Mouse (Mus musculus): ENCODE results near the gene Tmem119. TPM values are rescaled to one million over a fixed set of nuclear protein-coding genes. Genes with fewer than 3 reads are reported as not detected.
A peak's percentile ranks its signal among the peaks of the same experiment; 100 is the strongest.
"Not testable (repeated sequence)": the region's sequence is repeated elsewhere in the genome, so short reads cannot be mapped to it uniquely, and the experiment has no call there.

Tmem119 gene
- polyA plus RNA-seq, 1 experiment from 2014 or later: 83.3 TPM

DNA sequence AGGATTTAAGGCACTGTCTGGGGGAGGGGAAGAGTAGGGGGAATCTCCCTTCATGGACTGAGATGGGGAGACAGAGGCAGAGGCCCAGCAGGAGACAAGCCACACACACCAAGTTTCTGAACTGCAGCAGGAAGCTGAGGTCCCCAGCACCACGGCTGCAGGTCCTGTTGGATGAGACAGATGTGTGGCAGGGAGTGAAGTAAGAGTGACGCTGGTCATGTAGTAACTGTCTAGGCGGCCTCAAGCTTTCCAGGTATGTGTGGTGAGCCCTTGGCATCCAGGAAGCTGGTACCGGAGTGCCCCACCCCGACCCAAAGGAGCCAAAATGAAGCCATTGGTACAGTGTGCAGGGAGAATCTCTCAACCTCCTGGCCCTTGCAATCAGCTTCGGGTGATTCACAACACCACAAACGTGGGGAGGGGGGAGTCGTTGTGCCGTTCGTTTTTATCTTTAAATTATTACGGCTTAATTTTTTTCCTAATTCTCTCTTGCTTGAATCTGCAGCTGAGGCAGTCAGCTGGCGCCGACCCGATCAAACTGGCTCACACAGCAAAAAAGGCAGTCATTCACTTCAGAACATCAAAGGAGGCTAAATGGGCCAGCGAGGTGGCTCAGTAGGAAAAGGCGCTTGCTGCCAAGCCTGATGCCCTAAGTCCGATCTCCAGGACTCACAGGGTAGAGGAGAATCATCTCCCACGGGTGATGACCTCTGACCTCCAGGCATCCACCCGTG lies 3.0 kb downstream of the Tmem119 start:
- Histone ChIP-seq H3K4me1 (peaks cover 85% of the 10 kb centered on the region), H3K4me3 (peak overlapping the region; percentile 65), H3K9me3 (no peaks in the 10 kb centered on the region), H3K27ac (replicated peaks) (peak overlapping the region; percentile 86), H3K27me3 (replicated peaks; ENCODE audit: low read depth, poor library complexity, severe bottlenecking) (peaks cover 33% of the 10 kb centered on the region), H3K36me3 (replicated peaks) (peaks cover 34% of the 10 kb centered on the region)
- WGBS: 6% methylated on average over 19 of the region's 19 CpGs
- peak; percentile 49 for DNase-seq (ENCODE audit: low spot score)

DNA sequence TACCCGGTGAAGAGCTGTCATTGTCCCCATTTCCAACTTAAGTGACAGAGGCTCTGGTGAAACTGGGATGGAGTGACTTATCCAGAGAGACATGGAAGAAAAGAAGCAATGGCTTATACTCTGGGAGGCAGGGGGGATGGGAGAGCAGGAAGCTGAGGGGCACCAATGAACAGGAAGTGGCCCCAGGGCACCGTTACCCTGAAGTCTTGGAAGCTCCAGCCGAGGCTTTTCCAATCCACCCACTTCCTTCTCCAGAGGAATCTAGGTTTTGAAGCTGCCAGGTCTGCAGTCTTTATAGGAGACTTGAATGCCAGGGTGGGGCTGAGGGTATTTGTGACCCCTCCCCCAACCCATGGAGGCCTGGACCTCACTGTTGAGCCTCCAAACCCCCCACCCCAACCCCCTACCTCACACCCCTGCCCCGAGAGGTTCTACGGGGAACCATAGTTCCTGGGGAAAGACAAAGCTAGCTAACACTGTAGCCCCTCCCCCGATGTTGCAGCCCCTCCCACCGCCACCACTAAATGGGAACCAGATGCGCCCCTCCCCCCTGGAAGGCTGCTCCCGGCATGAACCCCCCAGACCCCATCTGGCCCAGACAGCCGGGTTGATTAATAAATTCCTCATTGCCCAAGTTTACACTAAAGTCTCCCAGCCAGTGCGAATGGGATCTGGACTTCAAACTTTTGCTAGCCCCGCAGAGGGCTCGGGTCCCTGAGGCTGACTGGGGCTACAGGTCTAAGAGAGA lies 3.7 kb downstream of the Tmem119 start:
- peaks cover 92% of the 10 kb centered on the region for H3K4me1 ChIP-seq
- H3K36me3 ChIP-seq (replicated peaks): peaks cover 34% of the 10 kb centered on the region
- no peaks in the 10 kb centered on the region for H3K9me3 ChIP-seq
- 4% methylated on average over 13 of the region's 13 CpGs for WGBS
- H3K27ac ChIP-seq (replicated peaks): peak overlapping the region; percentile 86
- H3K4me3 ChIP-seq: peak overlapping the region; percentile 65
- peak; percentile 96 for DNase-seq (ENCODE audit: low spot score)
- H3K27me3 ChIP-seq (replicated peaks; ENCODE audit: low read depth, poor library complexity, severe bottlenecking): peaks cover 33% of the 10 kb centered on the region

DNA sequence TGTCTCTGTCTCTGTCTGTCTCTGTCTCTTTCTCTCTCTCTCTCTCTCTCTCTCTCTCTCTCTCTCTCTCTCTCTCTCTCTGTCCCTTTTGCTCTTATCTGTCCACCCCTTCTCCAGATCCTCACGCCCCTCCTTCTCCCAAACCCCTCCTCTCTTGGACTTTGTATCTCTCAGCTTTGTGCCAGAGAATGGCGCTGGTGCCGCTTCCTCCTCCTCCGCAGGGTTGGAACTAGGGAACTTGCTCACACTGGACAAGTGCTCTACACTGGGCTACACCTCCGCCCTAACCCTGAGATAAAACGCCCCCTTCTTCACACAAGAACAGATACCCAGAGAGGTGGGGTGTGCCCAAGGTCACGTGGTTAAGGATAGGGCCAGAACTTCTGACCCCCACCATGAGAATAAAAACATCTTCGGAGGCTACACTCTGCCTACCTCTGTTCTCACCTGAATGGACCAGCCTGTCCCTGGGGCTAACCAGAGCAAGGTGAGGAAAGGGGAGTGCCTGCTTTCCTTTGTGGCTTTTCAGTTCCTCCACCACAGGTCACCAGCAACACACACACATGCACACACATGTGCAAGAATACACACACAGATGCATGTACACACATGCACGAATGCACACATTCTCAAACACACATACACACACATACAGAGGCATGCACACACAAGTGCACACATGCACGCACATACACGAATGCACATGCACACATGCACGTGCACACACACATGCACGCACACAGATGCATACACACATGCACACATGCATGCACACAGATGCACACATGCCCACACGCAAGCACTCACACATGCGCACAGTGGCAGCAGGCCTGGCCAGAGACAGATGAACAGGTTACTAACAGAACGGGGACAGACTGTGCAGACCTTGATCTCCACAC lies 8.9 kb downstream of the Tmem119 start:
- Histone ChIP-seq H3K36me3 (replicated peaks) (peaks cover 34% of the 10 kb centered on the region), H3K4me1 (peaks cover 84% of the 10 kb centered on the region), H3K4me3 (no peak overlapping the region), H3K27me3 (replicated peaks; ENCODE audit: low read depth, poor library complexity, severe bottlenecking) (peaks cover 12% of the 10 kb centered on the region; the same call in 1 of the 2 replicates), H3K27ac (replicated peaks) (peak overlapping the region; percentile 61), H3K9me3 (no peaks in the 10 kb centered on the region)
- DNase-seq (ENCODE audit: low spot score): no peak
- 85% methylated on average over 16 of the region's 16 CpGs for WGBS

DNA sequence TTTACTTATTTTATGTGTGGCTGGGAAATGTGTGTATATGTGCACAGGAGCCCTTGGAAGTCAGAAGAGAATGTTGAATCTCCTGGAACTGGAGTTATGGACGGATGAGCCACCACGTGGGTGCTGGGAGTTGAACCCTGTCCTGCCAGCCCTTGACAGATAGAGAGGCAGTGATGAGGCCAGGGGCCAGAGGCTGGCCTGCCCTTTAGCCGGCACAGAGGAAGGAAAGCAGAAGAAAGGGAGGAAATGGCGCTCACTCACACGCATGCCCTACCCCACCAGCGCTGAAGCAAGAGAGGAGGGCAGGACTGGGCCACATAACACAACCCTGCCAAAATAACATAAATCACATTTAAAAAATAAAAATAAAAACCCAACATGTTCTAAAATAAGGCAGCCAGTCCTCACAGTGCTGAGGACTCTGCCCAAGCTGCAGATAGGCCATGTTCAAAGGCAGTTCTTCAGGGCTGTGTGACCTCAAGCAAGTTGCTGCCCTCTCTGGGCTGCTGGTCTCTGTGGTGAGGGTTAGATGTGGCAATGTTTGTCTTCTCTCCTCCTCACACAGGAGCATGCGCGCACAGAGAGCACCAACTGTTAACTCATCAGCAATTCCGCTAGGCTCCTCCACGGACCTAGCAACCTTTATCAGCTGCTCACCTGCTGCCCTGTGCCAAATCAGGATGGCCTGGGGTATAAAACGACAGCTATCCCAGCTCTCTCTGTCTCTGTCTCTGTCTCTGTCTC lies 9.7 kb downstream of the Tmem119 start:
- peaks cover 77% of the 10 kb centered on the region for H3K4me1 ChIP-seq
- H3K36me3 ChIP-seq (replicated peaks): peaks cover 30% of the 10 kb centered on the region
- no peak overlapping the region for H3K4me3 ChIP-seq
- peak overlapping the region; percentile 61 for H3K27ac ChIP-seq (replicated peaks)
- WGBS: 78% methylated on average over 11 of the region's 11 CpGs
- DNase-seq (ENCODE audit: low spot score): no peak
- no peaks in the 10 kb centered on the region for H3K9me3 ChIP-seq
- H3K27me3 ChIP-seq (replicated peaks; ENCODE audit: low read depth, poor library complexity, severe bottlenecking): peaks cover 12% of the 10 kb centered on the region; the same call in 1 of the 2 replicates

DNA sequence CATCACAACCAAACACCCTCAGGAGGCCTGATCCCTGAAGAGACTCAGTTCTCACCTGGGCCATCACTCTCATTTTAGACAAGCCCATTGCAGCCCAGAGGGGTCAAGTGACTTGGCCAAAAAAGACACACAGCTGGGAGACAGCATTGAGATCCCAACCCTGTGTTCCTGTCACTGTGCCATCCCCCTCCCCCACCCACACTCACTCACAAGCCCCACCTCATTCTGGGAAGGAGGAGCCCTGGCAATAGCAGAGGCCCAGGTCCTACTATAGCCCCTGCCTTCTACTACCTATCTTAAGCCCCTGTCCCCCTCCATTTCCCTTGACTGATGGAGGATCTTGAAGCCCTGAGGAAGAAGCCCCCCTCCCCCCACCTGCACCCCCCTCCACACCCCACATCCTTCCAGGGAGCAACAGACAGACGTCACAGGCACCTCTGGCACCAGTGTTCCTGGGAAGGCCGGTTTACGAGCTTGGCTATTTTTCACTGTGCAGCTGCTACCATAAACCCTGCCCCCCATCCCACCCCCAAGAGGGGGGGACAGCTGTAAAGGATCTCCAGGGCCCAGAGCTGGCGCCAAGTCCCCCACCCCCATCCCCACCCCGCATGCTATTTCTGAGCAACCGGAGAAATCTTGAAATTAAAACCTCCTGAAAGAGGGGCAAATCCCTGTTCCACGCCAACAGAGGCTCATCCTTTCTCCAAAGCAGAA lies 11.1 kb downstream of the Tmem119 start:
- peak; percentile 55 for DNase-seq (ENCODE audit: low spot score)
- H3K36me3 ChIP-seq (replicated peaks): peaks cover 16% of the 10 kb centered on the region
- peaks cover 72% of the 10 kb centered on the region for H3K4me1 ChIP-seq
- H3K27me3 ChIP-seq (replicated peaks; ENCODE audit: low read depth, poor library complexity, severe bottlenecking): no peaks in the 10 kb centered on the region; the same call in 1 of the 2 replicates
- 42% methylated on average over 7 of the region's 7 CpGs for WGBS
- H3K9me3 ChIP-seq: no peaks in the 10 kb centered on the region
- H3K27ac ChIP-seq (replicated peaks): peak overlapping the region; percentile 81
- H3K4me3 ChIP-seq: 0 out of 2 replicates have a peak overlapping the region, but pooled peaks have one; percentile 13

DNA sequence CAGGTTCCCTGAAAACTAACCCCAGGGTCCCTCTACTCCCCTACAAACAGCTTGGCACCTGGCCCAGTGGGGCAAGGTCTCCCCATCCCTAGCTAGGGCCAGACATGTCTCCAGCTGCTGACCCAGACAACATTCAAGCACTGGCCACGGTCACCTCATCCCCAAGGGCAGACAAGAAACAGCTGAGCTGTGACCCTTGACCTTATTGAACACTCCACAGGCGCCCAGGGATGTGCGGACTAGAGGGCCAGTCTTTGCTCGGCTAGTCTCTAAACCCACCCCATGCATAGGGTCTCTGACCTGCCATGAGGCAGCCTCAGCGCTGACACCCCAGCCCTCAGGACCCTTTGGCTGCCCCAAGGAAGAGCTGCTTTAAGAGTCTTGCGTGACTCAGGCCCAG lies 11.7 kb downstream of the Tmem119 start:
- H3K4me1 ChIP-seq: peaks cover 71% of the 10 kb centered on the region
- 0 out of 2 replicates have a peak overlapping the region, but pooled peaks have one; percentile 13 for H3K4me3 ChIP-seq
- DNase-seq (ENCODE audit: low spot score): no peak
- peak overlapping the region; percentile 81 for H3K27ac ChIP-seq (replicated peaks)
- H3K27me3 ChIP-seq (replicated peaks; ENCODE audit: low read depth, poor library complexity, severe bottlenecking): no peaks in the 10 kb centered on the region; the same call in 1 of the 2 replicates
- 30% methylated on average over 6 of the region's 6 CpGs for WGBS
- H3K36me3 ChIP-seq (replicated peaks): peaks cover 10% of the 10 kb centered on the region
- no peaks in the 10 kb centered on the region for H3K9me3 ChIP-seq

DNA sequence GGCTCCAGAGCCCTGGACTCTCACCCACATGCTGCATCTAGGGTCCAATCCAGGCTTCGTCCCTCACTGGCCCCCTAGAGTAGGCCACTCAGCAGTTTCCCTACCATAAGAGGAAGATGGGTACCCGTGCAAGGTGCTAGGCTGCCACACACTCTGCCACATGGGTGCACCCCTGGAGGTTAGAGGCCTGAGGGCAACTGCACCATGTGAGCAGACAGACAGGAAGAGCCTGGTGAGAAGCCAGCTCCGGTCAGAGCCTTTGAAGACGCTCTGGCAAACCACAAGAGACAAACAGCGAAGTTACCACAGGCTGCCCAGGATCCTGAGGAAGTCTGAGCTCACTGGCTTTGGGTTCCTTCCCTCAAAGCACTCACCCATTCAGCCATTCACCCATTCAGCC lies 13.3 kb downstream of the Tmem119 start:
- peaks cover 68% of the 10 kb centered on the region for H3K4me1 ChIP-seq
- 81% methylated on average over 5 of the region's 5 CpGs for WGBS
- peaks cover 12% of the 10 kb centered on the region for H3K27me3 ChIP-seq (replicated peaks; ENCODE audit: low read depth, poor library complexity, severe bottlenecking)
- H3K36me3 ChIP-seq (replicated peaks): no peaks in the 10 kb centered on the region
- peak overlapping the region; percentile 40; the same call in 1 of the 2 replicates for H3K27ac ChIP-seq (replicated peaks)
- no peak overlapping the region for H3K4me3 ChIP-seq
- no peaks in the 10 kb centered on the region for H3K9me3 ChIP-seq
- DNase-seq (ENCODE audit: low spot score): no peak

DNA sequence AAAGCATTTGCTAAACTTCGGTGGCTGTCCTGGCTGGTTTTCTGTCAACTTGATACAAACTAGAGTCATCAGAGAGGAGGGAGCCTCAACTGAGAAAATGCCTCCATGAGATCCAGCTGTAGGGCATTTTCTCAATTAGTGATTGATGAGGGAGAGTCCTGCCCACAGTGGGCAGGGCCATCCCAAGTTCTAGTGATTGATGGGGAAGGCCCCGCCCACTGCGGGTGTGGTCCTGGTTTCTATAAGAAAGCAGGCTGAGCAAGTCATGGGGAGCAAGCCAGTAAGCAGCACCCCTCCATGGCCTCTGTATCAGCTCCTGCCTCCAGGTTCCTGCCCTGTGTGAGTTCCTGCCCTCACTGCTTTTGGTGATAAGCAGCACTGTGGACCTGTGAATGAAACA lies 16.2 kb downstream of the Tmem119 start:
- DNase-seq (ENCODE audit: low spot score): peak; percentile 57
- H3K4me3 ChIP-seq: peak overlapping the region; percentile 37
- peak overlapping the region; percentile 83 for H3K27ac ChIP-seq (replicated peaks)
- peaks cover 60% of the 10 kb centered on the region for H3K4me1 ChIP-seq
- peaks cover 12% of the 10 kb centered on the region for H3K27me3 ChIP-seq (replicated peaks; ENCODE audit: low read depth, poor library complexity, severe bottlenecking)
- not testable (repeated sequence) for H3K36me3 ChIP-seq (replicated peaks); H3K9me3 ChIP-seq
- 35% methylated on average over 3 of the region's 3 CpGs for WGBS

DNA sequence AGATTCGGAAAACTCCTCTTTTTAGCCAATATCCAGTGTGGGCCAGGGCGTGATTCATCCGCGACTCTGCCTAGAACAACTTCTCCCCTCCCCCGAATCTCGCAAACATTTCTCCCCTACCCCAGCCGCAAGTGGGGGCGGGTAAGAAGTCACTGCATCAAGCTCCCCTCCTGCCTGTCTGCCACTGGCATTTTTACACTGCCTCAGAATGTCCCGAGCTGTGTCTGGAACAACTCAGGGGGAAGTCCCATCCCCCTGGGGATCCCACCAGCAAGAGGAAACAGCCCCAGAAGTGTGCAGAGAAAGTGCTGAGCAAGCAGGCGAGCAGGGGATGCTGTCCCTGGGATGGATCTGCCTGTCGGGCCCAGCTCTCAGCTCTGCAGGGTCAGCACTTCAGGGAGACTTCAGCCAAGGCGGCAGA lies 16.7 kb downstream of the Tmem119 start:
- WGBS: 10% methylated on average over 12 of the region's 12 CpGs
- DNase-seq (ENCODE audit: low spot score): peak; percentile 73
- Histone ChIP-seq H3K9me3 (no peaks in the 10 kb centered on the region), H3K27me3 (replicated peaks; ENCODE audit: low read depth, poor library complexity, severe bottlenecking) (peaks cover 12% of the 10 kb centered on the region), H3K36me3 (replicated peaks) (peaks cover 5% of the 10 kb centered on the region), H3K4me3 (peak overlapping the region; percentile 37), H3K27ac (replicated peaks) (peak overlapping the region; percentile 83), H3K4me1 (peaks cover 55% of the 10 kb centered on the region)

DNA sequence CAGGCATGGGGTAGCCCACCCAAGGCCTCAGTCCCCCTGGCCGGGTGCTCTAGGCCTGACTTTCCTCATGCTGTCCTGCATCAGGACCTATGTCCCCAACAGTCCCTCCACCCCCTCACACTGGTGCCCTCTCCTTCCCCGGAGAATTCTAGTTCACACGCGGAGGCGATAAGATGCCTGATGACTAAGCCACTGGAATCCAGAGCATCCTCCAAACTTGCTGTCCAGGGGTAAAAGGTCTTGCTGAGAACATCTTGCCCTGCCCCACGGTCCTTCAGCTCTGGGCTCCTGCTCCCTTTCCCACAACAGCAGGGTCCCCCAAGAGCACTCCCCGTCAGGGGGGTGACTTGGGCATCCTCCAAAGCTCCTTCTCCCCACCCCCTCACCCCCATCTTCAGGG lies 17.7 kb downstream of the Tmem119 start:
- WGBS: 87% methylated on average over 7 of the region's 7 CpGs
- Histone ChIP-seq H3K36me3 (replicated peaks) (peaks cover 13% of the 10 kb centered on the region), H3K27me3 (replicated peaks; ENCODE audit: low read depth, poor library complexity, severe bottlenecking) (peaks cover 12% of the 10 kb centered on the region), H3K27ac (replicated peaks) (peak overlapping the region; percentile 83), H3K9me3 (no peaks in the 10 kb centered on the region), H3K4me1 (peaks cover 46% of the 10 kb centered on the region), H3K4me3 (no peak overlapping the region)
- DNase-seq (ENCODE audit: low spot score): no peak

DNA sequence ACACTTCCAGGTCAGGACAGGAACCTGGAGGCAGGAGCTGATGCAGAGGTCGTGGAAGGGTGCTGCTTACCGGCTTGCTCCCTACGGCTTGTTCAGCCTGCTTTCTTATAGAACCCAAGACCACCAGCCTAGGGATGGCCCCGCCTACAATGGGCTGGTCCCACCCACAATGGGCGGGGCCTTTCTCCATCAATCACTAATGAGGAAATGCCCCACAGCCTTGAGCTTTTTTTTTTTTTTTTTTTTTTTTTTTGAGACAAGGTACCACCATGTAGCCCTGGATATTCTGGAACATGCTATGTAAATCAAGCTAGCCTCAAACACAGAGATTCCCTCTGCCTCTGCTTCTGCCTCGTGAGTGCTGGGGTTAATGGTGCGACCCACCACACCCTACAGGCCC lies 18.4 kb downstream of the Tmem119 start:
- DNase-seq (ENCODE audit: low spot score): no peak
- Histone ChIP-seq H3K27me3 (replicated peaks; ENCODE audit: low read depth, poor library complexity, severe bottlenecking) (peaks cover 12% of the 10 kb centered on the region), H3K4me3 (no peak overlapping the region), H3K9me3 (no peaks in the 10 kb centered on the region), H3K27ac (replicated peaks) (peak overlapping the region; percentile 20; the same call in 1 of the 2 replicates), H3K36me3 (replicated peaks) (peaks cover 20% of the 10 kb centered on the region), H3K4me1 (peaks cover 43% of the 10 kb centered on the region)
- 75% methylated on average over 7 of the region's 7 CpGs for WGBS

All from embryonic facial prominence, embryonic 10.5 days (tissue).